Mouse (Mus musculus): ENCODE data around the gene Aqp6.

GRCm38 (mm10) chr15:99651163-99651872 is 50.1 kb downstream of the Aqp6 start, which contains the start of gene Racgap1:
- TF ChIP-seq POLR2A (IDR thresholded peaks at IDR 0.05; ENCODE audit: low read depth, low read length) (no peak), CTCF (conservative IDR thresholded peaks at IDR 0.05; ENCODE audit: insufficient read depth, insufficient read length, low read depth, low read length) (no peak)

All from kidney, adult 2 months (tissue).